Mouse (Mus musculus) ZHBTc4 (cell line): ENCODE measurements around the gene Pik3c2b.
A peak's percentile ranks its signal among the peaks of the same experiment; 100 is the strongest.

Experiments used
- DNase-seq: peaks from one replicate; pipeline ENCODE4 v3.0.0-alpha.2; 2011; ENCODE audit warnings: low read depth, low spot score

The Pik3c2b gene

DNA sequence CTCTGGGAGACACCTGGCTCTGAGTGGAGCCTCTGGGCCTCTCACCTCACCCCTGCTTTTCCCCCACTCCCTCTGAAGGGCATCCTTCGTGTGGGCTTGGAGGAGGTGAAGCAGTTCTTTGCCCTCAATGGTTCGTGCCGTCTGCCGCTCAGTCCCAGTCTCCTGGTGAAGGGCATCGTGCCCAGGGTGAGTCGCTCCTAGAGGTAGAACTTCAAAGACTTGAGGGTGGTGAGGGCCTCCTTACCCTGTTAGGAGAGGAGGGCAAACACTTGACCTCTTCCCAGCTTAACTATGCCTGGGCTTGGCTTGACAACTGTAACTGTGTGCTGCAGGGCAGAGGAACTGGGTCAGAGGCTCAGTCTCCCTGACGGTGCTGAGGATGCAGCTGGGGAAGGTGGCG, 46.0 kb downstream of the Pik3c2b start:
- DNase-seq = no peak

DNA sequence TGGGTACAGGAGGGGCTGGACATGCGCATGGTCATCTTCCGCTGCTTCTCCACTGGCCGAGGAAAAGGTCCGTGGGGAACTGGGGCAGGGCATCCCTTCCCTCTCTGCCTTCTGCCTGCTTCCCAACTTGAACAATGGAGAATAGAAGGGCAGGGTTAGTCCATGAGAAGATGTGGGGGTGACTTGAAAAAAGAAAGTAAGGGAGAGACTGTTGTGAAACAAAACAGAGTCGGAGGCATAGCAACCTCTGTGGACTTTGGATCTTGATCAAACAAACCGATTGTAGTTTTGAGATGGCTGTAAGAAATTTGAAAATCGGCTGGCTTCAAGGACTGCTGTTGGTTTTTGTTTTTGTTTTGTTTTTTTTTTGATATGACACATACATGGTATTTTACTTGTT, 48.3 kb downstream of the Pik3c2b start:
- DNase-seq = no peak

DNA sequence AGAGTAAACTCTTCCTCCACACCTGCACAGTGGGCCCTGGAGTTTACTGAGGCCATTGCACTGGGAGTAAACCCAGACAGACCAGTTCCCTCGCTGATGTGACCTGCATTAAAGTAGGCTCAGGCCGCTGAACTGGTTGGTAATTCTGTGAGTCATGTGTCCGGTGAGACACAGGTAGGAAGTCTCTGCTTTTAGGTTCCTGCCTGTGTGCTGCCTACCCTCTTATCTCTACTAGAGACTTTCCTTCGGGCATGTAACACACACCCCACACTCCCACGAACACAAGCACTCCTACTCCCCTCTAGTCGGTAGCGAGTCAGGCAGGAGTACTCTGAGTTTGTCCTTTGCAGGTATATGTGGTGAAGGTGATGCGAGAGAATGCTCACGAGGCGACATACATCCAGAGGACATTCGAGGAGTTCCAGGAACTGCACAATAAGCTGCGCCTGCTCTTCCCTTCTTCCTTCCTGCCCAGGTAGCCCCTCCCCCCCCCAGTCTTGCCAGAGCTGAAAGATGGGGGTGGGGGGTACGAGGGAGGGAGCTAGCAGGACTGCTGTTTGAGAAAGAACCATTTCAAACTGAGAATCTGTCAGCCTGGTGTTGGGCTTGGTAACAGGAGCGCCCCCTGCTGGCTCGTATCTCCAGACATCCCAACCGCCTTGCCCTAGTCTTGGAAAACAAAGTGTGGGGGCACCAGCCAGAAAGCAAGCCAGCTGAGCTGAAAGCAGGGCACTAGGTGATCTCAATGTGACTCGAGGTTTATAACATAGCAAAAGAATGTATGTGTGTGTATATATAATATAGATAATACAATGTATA, 55.7 kb downstream of the Pik3c2b start:
- peak; percentile 93 for DNase-seq

DNA sequence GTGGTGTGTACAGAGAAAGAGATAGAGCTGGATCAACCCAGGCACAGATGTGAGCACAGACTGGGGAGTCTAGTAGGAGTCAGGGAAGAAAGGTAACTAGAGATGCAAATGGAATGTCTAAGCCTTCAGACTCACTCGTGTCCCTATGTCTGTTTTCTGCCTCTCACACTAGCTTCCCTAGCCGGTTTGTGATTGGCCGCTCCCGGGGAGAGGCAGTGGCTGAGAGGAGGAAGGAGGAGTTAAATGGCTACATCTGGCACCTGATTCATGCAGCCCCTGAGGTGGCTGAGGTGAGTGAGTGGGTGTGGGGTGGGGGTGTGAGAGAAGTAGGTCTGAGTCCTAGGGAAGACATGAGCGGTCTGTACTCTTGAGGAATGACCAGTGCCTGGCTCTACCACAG, 56.6 kb downstream of the Pik3c2b start:
- peak; percentile 62 for DNase-seq

DNA sequence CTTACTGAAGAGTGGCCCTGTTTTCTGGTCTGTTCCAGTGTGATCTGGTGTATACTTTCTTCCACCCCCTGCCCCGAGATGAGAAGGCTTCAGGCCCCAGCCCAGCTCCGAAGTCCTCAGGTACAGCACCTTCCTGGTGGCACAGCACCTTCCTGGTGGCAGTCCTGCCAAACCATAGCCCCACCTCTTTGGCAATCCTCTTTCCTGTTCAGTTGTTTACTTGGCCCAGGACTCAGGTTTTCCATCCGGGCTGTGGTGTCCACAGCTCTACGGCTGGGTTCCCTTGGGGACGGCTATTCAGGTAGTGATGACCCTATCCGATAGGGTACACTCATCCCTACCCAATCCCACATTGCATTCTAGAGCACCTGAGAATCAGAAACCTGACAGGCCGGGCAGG, 57.8 kb downstream of the Pik3c2b start:
- no peak for DNase-seq

DNA sequence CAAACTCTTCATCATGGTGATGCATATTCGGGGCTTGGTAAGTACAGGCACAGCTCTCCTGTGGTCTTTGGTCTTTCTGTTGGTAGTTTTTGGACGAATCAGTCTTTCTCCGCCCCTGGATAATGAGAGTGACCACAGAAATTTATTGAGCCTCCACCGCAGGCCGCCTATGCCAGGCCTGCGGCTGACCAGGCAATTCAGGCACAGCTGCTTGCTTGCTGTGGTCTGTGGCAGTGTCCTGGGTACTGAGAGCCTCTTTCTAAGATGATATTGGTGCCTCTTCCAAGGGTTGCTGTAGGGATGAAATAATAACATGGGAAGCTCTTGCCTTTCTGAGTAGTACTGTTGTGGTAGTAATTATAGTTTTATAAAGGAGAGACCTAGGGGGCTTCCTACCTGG, 58.4 kb downstream of the Pik3c2b start:
- no peak for DNase-seq

DNA sequence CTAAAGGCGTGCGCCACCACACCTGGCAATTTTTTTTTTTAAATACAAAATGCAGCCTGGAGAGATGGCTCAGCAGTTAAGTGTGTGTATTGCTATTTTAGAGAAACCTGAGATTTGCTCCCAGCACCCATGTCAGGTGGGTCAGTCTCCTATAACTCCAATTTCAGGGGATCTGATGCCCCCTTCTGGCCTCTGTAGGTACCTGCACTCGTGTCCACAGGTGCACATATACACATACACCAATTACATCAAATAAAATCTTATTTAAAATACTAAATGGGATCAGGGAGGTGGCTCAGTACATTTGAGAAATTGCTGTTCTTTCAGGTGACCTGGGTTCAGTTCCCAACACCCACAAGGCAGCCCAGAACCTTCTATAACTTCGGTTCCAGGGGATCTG, 70.6 kb downstream of the Pik3c2b start:
- DNase-seq = peak; percentile 61

DNA sequence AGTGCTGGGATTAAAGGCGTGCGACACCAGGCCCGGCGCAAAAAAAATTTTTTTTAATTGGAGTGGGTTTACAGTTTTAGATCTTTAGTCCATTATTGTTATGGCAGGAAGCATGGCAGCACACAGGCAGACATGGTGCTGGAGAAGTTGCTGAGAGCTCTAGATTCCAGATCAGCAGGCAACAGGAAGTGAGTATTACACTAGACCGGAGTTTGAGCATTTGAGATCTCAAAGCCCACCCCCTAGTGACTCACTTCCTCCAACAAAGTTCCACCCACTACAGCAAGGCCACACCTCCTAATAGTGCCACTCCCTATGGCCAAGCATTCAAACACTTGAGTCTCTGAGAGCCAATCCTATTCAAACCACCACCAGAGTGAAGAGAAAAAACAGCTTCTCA, 72.7 kb downstream of the Pik3c2b start:
- peak; percentile 95 for DNase-seq

DNA sequence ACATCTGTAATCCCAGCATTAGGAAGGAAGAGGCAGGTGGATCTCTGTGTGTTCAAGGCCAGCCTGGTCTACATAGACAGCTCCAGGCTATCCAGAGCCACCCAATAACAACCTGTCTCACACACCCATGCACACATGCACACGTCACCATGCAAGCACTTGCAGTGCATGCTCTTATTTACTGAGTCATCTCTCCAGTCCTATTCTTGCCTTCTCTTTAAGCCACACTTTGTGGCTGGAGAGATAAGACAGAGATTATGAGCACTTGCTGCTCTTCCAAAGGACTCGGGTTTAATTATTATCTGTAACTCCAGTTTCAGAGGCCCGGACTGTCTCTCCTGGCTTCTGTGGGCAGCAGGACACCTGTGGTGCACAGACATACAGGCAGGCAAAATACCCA, 73.4 kb downstream of the Pik3c2b start:
- DNase-seq = no peak

DNA sequence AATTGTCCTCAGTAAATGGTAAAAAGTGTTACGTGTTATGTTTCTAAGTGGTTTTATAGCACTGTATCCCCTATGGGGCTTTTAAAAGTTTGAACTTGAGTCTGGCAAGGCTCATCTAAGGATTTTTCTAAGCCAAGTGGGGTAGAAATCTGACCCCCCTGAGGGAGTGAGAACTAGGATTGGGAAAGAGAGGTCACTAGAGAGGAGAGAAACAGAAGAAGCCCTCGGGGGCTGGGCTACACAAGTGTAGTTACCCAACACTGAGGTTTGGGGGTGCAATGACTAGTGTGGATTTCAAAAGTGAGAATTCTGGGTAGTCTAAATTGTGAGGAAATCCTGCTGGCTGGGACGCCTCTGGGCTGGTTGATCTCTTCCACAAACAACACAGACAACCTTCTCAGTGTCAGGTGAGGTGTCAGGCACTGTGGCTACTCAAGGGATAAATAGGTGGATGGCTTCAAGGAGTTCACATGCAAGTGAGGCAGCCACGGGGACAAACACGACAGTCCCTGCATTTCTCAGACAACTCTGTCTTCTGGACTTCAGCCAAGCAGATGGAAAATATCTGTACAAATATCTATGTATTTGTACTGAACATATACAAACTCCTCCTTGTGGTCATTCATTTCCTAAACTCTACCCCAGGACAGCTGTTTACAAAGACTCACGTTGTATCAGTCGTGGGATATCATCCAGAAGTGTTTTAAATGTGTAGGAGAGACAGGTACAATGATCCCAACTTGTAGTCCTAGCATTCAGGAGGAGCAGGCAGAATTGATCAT, 74.7 kb downstream of the Pik3c2b start:
- DNase-seq = no peak

DNA sequence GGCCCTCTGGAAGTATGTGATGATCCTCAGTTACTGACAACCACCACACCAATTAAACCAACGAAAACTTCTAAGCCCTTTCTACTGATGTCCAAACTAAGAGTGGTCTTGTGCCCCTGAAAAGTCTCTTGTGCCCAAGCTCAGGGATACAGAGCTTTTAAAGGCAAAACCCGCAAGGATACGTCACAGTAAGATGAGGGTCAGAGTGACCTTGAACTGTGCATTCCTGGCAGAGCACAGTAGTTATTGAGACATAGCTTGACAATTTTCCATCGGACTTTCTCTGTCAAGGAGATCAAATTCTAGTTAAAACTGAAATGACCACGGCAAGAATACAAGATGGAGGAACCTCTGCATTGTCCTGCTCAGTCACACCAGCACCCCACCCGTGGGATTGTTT, 75.8 kb downstream of the Pik3c2b start:
- DNase-seq = no peak

DNA sequence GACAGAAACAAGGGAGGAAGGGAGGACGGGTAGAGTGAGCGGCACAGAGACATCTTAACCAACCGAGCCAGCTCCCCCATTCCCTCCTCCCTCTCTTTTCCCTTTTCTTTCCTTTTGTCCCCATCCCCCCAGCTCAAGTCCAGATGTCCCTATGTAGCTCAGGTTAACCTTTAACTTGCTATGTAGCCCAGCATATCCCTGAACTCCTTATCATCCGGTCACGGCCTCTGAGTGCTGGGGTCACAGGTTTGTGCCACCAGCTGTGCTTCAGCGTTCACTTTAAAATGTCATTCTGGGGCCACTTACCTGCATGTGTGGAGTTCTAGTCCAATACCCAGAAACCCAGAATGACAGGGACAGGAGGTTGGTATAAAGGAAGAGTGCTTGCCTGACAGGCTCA, 78.7 kb downstream of the Pik3c2b start:
- no peak for DNase-seq

DNA sequence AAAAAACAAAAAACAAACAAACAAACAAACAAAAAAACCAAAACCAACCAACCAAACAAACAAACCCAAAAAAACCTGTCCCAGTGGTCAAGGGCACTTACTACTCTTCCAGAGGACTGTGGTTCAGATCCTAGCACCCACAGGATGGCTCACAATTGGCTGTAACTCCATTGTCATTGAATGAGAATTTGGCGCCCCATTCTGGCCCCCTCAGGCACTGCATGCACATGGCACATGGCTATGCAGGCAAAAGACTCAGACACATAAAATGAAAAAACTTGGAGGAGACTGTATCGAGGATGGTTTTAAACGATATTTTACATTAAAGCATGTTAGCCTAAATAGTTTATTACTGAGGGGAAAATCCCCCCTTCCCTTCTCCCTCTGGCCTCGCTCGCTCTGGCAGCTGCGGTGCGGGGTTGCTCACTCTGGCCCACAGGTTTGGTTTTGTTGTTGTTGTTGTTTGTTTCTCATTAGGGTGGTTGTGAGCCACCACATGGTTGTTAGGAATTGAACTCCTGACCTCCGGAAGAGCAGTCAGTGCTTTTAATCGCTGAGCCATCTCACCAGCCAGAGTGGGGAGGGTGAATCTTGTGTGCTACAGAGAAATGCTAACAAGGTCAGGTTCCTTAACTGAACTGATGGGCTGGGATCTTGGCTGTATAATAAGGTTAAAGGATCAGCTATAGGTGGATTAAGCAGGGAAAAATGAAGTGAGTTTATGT, 80.3 kb downstream of the Pik3c2b start:
- peak; percentile 83 for DNase-seq

DNA sequence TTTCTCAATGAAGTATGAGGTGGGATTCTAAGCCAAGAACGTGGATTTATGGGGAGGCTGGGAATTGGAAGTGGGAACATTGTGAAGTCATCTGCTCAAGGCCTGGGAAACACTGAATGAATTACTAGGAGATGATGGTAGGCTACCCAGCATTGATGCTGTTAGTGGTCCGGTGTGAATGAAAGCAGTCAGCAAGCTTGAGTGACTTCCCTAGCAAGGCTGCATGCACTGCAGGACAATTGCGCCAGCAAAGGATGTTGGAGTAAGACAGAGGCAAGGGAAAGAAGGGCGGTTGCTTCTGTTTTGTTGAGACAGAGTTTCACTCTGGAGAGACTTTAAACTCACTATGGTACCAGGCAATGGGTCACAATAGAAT, 80.9 kb downstream of the Pik3c2b start:
- peak; percentile 40 for DNase-seq

DNA sequence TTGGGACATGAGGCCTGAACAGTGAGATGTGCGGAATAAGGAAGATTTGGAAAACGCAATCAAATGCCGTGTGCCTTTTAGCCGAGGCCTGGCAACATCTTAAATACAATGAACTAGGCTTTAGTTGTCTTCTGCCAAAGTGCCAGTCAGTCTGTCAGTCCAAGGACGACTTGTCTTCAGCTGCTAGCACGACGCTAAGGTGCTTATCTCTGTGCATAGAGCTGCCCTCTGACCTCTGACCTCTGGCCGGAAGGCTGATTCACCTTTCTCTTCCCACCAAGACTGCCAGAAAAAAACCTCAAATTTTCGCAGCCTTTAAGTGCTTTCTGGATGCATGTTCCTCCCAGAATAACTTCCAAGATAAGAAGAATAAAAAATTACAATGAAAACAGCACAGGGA, 81.9 kb downstream of the Pik3c2b start:
- DNase-seq = peak; percentile 46

DNA sequence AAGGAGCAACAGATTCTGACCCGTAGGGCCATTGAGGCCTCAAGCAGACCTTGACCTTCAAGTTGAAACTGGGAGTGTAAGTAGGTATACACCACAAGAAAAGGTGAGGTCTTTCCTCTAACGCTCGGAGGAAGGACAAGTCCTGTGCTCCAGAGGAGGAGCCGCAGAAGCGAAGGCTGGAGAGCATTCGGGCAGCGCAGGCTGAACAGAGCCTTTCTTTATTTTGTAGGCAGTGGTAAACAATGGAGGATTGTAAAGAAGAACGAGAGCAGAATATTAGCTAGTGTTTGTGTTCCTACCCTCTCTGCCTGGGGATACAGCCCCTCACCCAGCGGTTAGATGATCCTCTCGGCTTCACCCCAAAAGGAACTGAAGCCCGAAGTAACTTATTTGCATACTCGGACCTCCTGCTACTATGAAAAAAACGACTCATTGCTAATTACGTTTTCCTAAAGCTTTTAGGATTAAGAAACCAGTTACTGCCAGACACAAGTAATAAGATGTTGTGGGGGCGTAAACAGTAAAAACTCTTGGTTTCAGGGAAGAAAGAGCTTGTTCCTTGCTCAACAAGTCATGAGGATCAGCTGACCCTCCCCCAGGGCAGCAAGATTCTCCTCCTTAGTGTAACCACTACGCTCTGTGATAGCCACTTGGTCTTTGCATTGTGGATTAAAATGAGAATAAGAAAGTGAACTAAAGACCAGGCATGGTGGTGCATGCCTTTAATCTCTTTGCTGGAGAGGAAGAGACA, 84.2 kb downstream of the Pik3c2b start:
- DNase-seq = peak; percentile 56

DNA sequence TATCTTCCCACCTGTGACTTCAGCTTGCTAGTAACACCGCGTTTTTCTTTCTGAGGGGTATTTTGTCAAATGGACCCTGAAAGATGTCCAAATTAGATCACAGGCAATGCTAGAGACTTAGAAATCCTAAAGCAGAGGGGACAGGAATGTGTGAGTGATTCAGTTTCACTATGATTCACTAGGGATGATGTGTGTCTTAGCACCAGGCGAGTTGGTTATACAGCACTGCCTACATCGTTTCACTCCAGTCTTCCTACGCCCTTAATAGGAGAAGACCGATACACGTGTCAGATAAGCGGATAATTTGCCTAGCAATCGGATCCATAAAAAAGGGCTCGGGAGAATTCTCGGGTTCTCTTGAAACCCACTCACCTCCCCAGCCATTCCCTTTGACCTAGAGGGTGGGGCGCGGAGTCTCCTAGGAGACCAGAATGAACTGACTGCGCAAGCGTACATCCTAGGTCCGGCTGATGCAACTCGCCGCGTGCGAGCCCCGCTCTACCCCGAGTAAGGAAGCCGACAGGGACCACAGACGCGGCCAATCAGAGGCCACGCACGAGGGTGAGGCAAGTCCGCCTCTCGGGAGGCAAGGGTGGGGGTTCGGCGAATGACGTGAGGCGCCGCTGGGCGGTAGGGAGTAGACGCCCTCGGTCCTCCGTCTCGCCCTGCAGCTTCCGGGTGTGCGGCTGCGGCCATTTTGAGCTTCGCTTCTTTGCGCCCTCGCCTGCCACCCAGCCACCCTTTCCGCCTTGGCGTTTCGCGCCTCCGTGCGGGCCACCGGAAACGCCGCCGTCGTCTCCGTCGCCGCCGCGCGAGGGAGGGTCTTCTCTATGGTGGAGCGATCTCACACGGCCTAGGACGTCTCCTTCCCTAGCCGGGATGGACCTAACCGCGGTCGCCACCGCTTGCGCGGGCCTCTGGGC, 85.4 kb downstream of the Pik3c2b start, which contains the start of gene Ppp1r15b:
Gene Ppp1r15b, plus strand, starts transcription at position 506 of the 923 bp plus-strand sequence.
- DNase-seq = peak; percentile 100

DNA sequence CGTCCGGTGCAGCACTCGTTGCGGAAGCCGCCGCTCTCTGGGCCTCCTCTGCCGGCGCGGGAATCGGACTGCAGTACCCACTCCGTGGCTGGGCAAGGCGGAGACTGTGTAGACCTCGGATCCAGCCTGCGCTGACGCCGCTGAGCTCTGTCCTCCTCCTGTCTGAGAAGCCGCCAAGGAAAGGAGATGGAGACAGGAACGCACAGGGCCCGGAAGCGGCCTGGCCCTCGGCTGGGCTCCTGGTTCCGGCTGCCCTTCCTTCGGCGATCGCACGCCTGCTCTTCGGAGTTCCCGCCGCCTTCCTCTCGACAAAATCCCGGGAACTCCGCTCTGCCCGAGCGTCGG, 86.1 kb downstream of the Pik3c2b start:
- DNase-seq = no peak

DNA sequence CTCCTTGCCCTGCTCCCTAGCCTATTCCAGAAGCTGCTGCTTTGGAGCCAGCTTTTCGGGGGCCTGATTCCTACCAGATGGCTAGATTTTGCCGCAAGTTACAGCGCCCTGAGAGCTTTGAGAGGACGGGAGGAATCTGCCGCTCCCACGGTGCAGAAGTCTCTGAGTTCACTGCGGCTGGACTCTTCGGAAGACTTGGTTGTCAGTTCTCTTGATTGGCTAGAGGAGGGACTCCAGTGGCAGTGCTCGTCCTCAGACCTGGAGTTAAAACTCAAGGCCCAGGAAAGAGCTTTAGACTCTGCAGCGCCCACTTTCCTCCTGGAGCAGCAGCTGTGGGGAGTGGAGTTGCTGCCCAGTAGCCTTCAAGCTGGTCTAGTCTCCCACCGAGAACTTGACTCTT, 86.5 kb downstream of the Pik3c2b start:
- peak; percentile 22 for DNase-seq
